Mouse (Mus musculus): ENCODE measurements around the gene Cyp2j12. TPM values are rescaled to one million over a fixed set of nuclear protein-coding genes. Genes with fewer than 3 reads are reported as not detected.
"Not testable (repeated sequence)": the region's sequence is repeated elsewhere in the genome, so short reads cannot be mapped to it uniquely, and the experiment has no call there.

Cyp2j12 gene
- polyA plus RNA-seq (2015; fragmentation: Nextera tagmentation; extraction: Ambion mirVana), result not detected in 2 replicates

DNA sequence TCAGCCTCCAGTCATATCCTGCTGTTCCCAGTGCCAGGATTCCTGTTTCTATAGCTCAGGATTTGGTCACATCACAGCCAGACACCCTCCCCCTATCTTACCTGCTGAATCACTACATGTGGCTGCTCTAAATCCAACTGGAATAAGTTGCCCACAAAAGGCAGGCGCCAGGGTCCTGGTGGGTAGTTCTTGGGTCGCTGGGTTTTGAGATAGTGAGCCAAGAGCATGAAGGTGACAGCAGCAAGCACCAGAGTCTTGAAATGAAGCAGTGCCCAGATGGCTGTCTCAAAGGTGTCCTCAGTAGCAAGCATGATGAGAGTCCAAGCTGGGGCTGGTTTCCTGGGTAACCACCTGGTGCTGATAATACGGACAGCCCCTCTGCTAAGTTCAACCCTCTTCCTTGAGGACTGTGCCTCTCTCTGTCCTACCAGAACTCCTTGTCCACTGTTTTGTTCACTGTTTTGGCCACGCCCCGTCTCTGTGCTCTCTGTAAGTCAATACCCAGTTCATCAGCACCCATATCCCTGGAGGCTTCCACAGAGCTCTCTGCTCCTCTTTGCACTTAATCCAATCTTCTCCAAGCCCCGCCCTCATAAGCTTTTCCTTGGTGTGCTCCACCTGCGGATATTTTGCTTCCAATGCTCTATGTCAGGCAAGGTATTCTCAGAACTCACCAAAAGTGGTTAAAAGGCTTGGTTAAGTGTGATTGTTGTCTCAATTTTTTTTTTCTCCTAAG lies at the start of gene Cyp2j12:
Cyp2j12 (minus strand) TSS at position 421 of the 736 bp plus-strand sequence.
- H3K27ac ChIP-seq (ENCODE audit: low read length), result no peak within 1 kb of the TSS
- H3K4me1 ChIP-seq (ENCODE audit: insufficient read depth, low read length), result no peaks in the 10 kb centered on the region
- no peak within 1 kb of the TSS for H3K4me3 ChIP-seq (ENCODE audit: low read length)
- 80% methylated on average over 7 of the region's 7 CpGs for WGBS
- no peak within 1 kb of the TSS for H3K9ac ChIP-seq (replicated peaks; ENCODE audit: low read length)
- ATAC-seq (ENCODE audit: low FRiP score, low TSS enrichment), result no peak
- no peaks in the 10 kb centered on the region for H3K36me3 ChIP-seq (ENCODE audit: insufficient read depth, low read length)
- no peaks in the 10 kb centered on the region for H3K27me3 ChIP-seq (ENCODE audit: insufficient read depth, low read length)
- H3K4me2 ChIP-seq (replicated peaks; ENCODE audit: low read depth, low read length), result no peak within 1 kb of the TSS
- H3K9me3 ChIP-seq (ENCODE audit: low read length), result no peaks in the 10 kb centered on the region

DNA sequence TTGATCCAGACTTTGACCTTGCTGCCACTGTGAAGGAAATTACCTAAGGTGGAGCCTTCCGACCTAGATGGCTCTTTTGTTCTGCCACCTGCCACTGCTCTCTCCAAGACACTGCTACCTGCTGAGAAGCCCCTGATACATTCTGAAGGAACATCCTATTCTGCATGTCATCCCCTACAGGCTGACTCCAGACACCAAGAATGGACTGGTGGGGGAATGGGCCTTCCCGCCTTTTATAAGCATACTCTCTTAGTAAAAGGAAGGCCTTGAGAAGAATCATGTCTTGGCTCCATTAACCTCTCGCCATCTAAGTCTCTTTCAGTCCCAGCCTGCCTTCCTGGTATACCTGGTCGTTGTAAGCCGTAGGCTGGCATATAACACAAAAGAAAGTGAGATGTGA lies 48.4 kb upstream of the Cyp2j12 start:
- 88% methylated on average over 5 of the region's 5 CpGs for WGBS
- not testable (repeated sequence) for H3K4me1 ChIP-seq (ENCODE audit: insufficient read depth, low read length); H3K27ac ChIP-seq (ENCODE audit: low read length); ATAC-seq (ENCODE audit: low FRiP score, low TSS enrichment); H3K27me3 ChIP-seq (ENCODE audit: insufficient read depth, low read length); H3K4me3 ChIP-seq (ENCODE audit: low read length); H3K9ac ChIP-seq (replicated peaks; ENCODE audit: low read length); H3K9me3 ChIP-seq (ENCODE audit: low read length); H3K36me3 ChIP-seq (ENCODE audit: insufficient read depth, low read length); H3K4me2 ChIP-seq (replicated peaks; ENCODE audit: low read depth, low read length)

DNA sequence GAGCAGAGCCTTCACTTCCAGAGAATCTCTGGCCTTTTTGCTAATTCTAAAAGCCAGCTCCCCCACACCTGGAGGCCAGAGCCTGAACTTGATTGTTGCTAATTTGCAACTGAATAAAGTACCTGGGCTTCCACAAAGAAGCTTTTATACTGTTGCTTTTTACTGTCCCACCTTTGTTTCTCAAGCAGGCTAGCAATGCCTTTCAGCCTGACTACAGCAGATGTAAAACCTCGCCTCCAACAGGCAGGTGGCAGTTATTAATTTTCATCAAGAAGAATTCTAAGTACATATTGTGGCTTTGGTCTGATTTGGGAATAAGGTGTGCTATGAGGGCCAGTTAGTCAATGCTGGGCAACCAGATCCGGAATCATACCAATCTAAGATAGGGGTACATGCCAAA lies 47.7 kb upstream of the Cyp2j12 start:
- not testable (repeated sequence) for H3K9me3 ChIP-seq (ENCODE audit: low read length); H3K9ac ChIP-seq (replicated peaks; ENCODE audit: low read length); H3K4me3 ChIP-seq (ENCODE audit: low read length); H3K27ac ChIP-seq (ENCODE audit: low read length); H3K4me1 ChIP-seq (ENCODE audit: insufficient read depth, low read length); H3K36me3 ChIP-seq (ENCODE audit: insufficient read depth, low read length); H3K4me2 ChIP-seq (replicated peaks; ENCODE audit: low read depth, low read length); ATAC-seq (ENCODE audit: low FRiP score, low TSS enrichment); H3K27me3 ChIP-seq (ENCODE audit: insufficient read depth, low read length)
- 84% methylated on average over 2 of the region's 2 CpGs for WGBS

DNA sequence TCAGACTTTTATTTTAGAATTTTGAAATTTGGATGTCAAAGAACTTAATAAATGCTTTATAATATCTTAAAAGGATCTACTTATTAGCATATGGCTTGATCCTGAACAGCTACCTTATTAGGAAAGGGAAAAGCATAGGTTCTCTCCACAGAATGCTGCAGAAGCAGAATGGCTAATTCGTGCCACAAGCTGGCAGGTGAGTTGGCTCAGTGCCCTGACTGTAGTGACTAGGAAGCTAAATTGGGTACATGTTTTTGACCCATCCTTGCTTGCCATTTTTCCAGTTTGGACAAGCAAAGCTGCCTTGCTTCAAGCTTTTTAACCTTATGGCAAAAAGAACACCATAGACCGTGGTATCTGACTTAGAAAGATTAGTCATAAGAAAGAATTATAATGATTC lies 47.2 kb upstream of the Cyp2j12 start:
- H3K27me3 ChIP-seq (ENCODE audit: insufficient read depth, low read length); H3K4me3 ChIP-seq (ENCODE audit: low read length); H3K4me2 ChIP-seq (replicated peaks; ENCODE audit: low read depth, low read length); H3K9me3 ChIP-seq (ENCODE audit: low read length); H3K4me1 ChIP-seq (ENCODE audit: insufficient read depth, low read length); H3K27ac ChIP-seq (ENCODE audit: low read length); H3K36me3 ChIP-seq (ENCODE audit: insufficient read depth, low read length); H3K9ac ChIP-seq (replicated peaks; ENCODE audit: low read length); ATAC-seq (ENCODE audit: low FRiP score, low TSS enrichment): not testable (repeated sequence)
- WGBS, result 93% methylated on average over 2 of the region's 2 CpGs

DNA sequence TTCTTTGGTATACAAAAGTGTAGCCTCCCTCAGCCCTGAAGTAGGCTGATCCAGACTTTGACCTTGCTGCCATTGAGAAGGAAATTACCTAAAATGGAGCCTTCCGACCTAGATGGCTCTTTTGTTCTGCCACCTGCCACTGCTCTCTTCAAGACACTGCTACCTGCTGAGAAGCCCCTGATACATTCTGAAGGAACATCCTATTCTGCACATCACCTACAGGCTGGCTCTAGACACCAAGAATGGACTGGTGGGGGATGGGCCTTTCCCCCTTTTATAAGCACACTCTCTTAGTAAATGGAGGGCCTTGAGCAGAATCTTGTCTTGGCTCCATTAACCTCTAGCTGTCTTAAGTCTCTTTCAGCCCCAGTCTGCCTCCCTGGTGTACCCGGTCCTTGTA lies 43.8 kb upstream of the Cyp2j12 start:
- not testable (repeated sequence) for H3K36me3 ChIP-seq (ENCODE audit: insufficient read depth, low read length); H3K9ac ChIP-seq (replicated peaks; ENCODE audit: low read length); H3K27ac ChIP-seq (ENCODE audit: low read length); ATAC-seq (ENCODE audit: low FRiP score, low TSS enrichment); H3K4me2 ChIP-seq (replicated peaks; ENCODE audit: low read depth, low read length); H3K27me3 ChIP-seq (ENCODE audit: insufficient read depth, low read length); H3K9me3 ChIP-seq (ENCODE audit: low read length); H3K4me3 ChIP-seq (ENCODE audit: low read length); H3K4me1 ChIP-seq (ENCODE audit: insufficient read depth, low read length)
- 92% methylated on average over 2 of the region's 2 CpGs for WGBS

DNA sequence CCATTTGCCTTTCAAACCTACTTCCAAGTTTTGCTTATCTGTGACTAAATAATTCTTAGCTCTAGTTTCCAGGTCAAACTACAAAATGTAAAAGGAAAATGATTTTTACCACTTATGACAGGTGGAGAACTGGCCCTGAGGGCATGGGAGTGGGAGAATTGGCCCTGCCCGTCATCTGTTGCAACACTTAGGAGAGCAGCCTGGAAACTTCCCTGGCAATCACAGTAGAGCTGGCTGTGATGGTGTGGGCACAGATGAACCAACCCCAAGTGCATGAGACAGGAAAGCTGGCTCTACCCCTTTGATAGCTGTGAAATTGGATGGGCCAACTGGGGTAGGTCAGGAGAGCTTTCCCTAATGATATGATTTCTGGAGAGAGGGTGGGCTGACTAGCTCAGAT lies 21.9 kb upstream of the Cyp2j12 start:
- Histone ChIP-seq H3K4me3 (ENCODE audit: low read length) (no peak overlapping the region), H3K27ac (ENCODE audit: low read length) (no peak overlapping the region), H3K27me3 (ENCODE audit: insufficient read depth, low read length) (no peaks in the 10 kb centered on the region), H3K4me2 (replicated peaks; ENCODE audit: low read depth, low read length) (no peak overlapping the region), H3K9ac (replicated peaks; ENCODE audit: low read length) (no peak overlapping the region), H3K9me3 (ENCODE audit: low read length) (no peaks in the 10 kb centered on the region), H3K4me1 (ENCODE audit: insufficient read depth, low read length) (no peaks in the 10 kb centered on the region), H3K36me3 (ENCODE audit: insufficient read depth, low read length) (no peaks in the 10 kb centered on the region)
- no peak for ATAC-seq (ENCODE audit: low FRiP score, low TSS enrichment)
- 88% methylated on average over 1 of the region's 1 CpGs for WGBS

DNA sequence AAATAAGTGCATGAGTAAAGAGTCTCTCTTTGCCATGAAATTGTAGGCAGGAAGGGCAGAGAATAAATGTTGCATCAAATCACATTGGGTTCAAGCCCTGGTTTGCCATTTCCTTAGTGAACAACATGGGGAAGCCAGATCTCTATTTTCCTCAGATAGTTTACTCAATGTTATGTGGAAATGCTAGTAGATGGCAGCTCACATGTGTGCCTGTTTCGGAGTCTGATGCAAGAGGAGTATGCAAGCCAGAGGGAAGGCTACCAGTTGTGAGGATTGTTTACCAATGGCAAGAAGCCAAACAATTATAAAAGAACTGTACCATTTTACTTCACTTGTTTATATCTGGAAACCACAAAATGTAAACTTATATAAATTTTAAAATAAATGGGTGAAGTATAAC lies 20.6 kb upstream of the Cyp2j12 start:
- 84% methylated on average over 1 of the region's 1 CpGs for WGBS
- H3K27me3 ChIP-seq (ENCODE audit: insufficient read depth, low read length), result no peaks in the 10 kb centered on the region
- H3K9ac ChIP-seq (replicated peaks; ENCODE audit: low read length), result no peak overlapping the region
- no peak overlapping the region for H3K4me3 ChIP-seq (ENCODE audit: low read length)
- no peaks in the 10 kb centered on the region for H3K9me3 ChIP-seq (ENCODE audit: low read length)
- H3K27ac ChIP-seq (ENCODE audit: low read length), result no peak overlapping the region
- H3K36me3 ChIP-seq (ENCODE audit: insufficient read depth, low read length), result no peaks in the 10 kb centered on the region
- H3K4me2 ChIP-seq (replicated peaks; ENCODE audit: low read depth, low read length), result no peak overlapping the region
- ATAC-seq (ENCODE audit: low FRiP score, low TSS enrichment), result no peak
- H3K4me1 ChIP-seq (ENCODE audit: insufficient read depth, low read length), result no peaks in the 10 kb centered on the region

DNA sequence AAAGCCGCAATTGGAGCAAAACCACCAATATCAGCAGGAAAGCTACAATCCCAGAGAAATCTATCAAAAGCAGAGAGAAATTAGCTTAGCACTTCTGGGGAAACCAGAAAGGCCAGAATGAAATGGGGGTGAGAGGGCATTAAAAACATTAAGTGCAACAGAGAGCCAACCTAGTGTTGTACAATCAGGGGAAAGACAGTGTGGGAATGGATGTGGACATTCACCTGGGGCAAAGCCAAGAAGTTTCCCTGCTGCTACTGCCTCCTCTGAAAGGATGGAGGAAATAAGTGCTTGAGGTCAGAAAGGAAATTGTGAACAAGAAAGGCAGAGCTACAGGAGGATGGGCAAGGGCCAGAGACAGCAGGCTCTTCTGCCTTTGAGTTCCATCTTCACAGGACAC lies 1.7 kb downstream of the Cyp2j12 start:
- no peak overlapping the region for H3K4me2 ChIP-seq (replicated peaks; ENCODE audit: low read depth, low read length)
- H3K9ac ChIP-seq (replicated peaks; ENCODE audit: low read length), result no peak overlapping the region
- no peaks in the 10 kb centered on the region for H3K4me1 ChIP-seq (ENCODE audit: insufficient read depth, low read length)
- no peaks in the 10 kb centered on the region for H3K9me3 ChIP-seq (ENCODE audit: low read length)
- H3K4me3 ChIP-seq (ENCODE audit: low read length), result no peak overlapping the region
- no peak for ATAC-seq (ENCODE audit: low FRiP score, low TSS enrichment)
- WGBS, result 83% methylated on average over 1 of the region's 1 CpGs
- no peaks in the 10 kb centered on the region for H3K36me3 ChIP-seq (ENCODE audit: insufficient read depth, low read length)
- no peak overlapping the region for H3K27ac ChIP-seq (ENCODE audit: low read length)
- H3K27me3 ChIP-seq (ENCODE audit: insufficient read depth, low read length), result no peaks in the 10 kb centered on the region

DNA sequence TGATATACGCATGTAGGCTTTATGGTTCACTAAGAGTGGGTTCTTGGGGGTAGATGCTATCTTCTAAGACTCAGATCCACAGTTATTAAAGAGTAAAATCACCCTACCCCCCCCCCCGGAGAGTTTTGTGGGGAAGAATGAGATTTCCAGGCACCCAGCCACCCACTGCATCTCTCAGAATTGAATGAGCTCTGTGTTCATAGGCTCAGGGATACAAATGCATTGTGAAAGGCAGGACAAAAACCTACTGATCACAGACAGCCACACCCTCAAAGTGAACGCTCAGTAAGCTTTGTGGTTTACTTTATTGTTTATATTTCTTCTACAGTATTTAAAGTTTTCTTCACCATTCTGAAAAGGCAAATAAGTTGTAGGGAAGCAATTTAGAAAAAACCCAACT lies 6.7 kb downstream of the Cyp2j12 start:
- Histone ChIP-seq H3K4me1 (ENCODE audit: insufficient read depth, low read length) (no peaks in the 10 kb centered on the region), H3K27me3 (ENCODE audit: insufficient read depth, low read length) (no peaks in the 10 kb centered on the region), H3K9ac (replicated peaks; ENCODE audit: low read length) (no peak overlapping the region), H3K27ac (ENCODE audit: low read length) (no peak overlapping the region), H3K9me3 (ENCODE audit: low read length) (no peaks in the 10 kb centered on the region), H3K36me3 (ENCODE audit: insufficient read depth, low read length) (no peaks in the 10 kb centered on the region), H3K4me3 (ENCODE audit: low read length) (no peak overlapping the region), H3K4me2 (replicated peaks; ENCODE audit: low read depth, low read length) (no peak overlapping the region)
- WGBS, result 90% methylated on average over 3 of the region's 3 CpGs
- no peak for ATAC-seq (ENCODE audit: low FRiP score, low TSS enrichment)

DNA sequence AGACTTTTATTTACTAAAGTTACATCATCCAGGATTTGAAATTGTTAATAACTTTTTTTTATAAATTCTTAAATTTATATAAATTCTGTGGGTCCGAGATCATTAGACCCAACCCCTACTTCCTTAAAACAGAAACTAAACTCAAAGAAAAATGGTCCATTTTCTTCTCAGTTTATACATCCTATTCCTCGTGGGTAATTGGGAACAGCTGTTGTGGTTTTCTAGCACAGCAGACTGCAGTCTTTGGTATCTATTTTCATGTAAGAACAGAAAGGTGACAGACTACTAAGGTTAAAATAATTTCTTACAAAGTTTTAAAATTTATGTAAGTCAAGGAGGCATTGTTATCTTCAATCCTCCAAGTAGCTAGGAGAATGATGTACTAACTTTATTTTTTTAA lies 44.1 kb downstream of the Cyp2j12 start:
- Histone ChIP-seq H3K9ac (replicated peaks; ENCODE audit: low read length) (no peak overlapping the region), H3K27me3 (ENCODE audit: insufficient read depth, low read length) (no peaks in the 10 kb centered on the region), H3K4me2 (replicated peaks; ENCODE audit: low read depth, low read length) (no peak overlapping the region), H3K9me3 (ENCODE audit: low read length) (no peaks in the 10 kb centered on the region), H3K4me3 (ENCODE audit: low read length) (no peak overlapping the region), H3K36me3 (ENCODE audit: insufficient read depth, low read length) (no peaks in the 10 kb centered on the region), H3K4me1 (ENCODE audit: insufficient read depth, low read length) (no peaks in the 10 kb centered on the region), H3K27ac (ENCODE audit: low read length) (no peak overlapping the region)
- 52% methylated on average over 2 of the region's 2 CpGs for WGBS
- no peak for ATAC-seq (ENCODE audit: low FRiP score, low TSS enrichment)
